Mouse (Mus musculus) forebrain, embryonic 12.5 days (tissue): ENCODE results near the gene Ctu1. TPM values are rescaled to one million over a fixed set of nuclear protein-coding genes. Genes with fewer than 3 reads are reported as not detected.
"Not testable (repeated sequence)": the region's sequence is repeated elsewhere in the genome, so short reads cannot be mapped to it uniquely, and the experiment has no call there.

Experiments
- ATAC-seq: fragments of 200-750 bp; cut with Nextera tagmentation; 2 replicates; pipeline ENCODE4 v1.8.0; 2017; ENCODE audit warnings: moderate TSS enrichment; ENCODE audit not compliant: low FRiP score
- H3K27ac ChIP-seq: fragments of 300-500 bp; sonication (generic); 2 replicates; pipeline ENCODE4 v1.5.1; 2016; ENCODE audit warnings: mild to moderate bottlenecking
- H3K27me3 ChIP-seq: fragments of 300-500 bp; sonication (generic); 2 replicates; pipeline ENCODE4 v1.6.1; 2016; ENCODE audit warnings: mild to moderate bottlenecking
- H3K36me3 ChIP-seq: fragments of 300-500 bp; sonication (generic); replicated peaks from 2 replicates; pipeline ENCODE4 v1.6.1; 2016; ENCODE audit warnings: mild to moderate bottlenecking
- H3K4me1 ChIP-seq: fragments of 300-500 bp; sonication (generic); 2 replicates; pipeline ENCODE4 v1.6.1; 2016
- H3K4me2 ChIP-seq: fragments of 300-500 bp; sonication (generic); 2 replicates; pipeline ENCODE4 v1.6.1; 2016; ENCODE audit warnings: mild to moderate bottlenecking, moderate library complexity
- H3K4me3 ChIP-seq: fragments of 300-500 bp; sonication (generic); replicated peaks from 2 replicates; pipeline ENCODE4 v1.5.1; 2016; ENCODE audit warnings: mild to moderate bottlenecking
- H3K9ac ChIP-seq: fragments of 300-500 bp; sonication (generic); 2 replicates; pipeline ENCODE4 v1.6.1; 2016; ENCODE audit warnings: mild to moderate bottlenecking
- H3K9me3 ChIP-seq: fragments of 300-500 bp; sonication (generic); 2 replicates; pipeline ENCODE4 v1.6.1; 2016
- WGBS: fragments of 180-500 bp; shearing (Covaris S2); methylation state at CpG from one replicate; pipeline ENCODE4 v1.1.7; 2016; 5-methylcytosine and 5-hydroxymethylcytosine counted together
- polyA plus RNA-seq: library from polyadenylated mRNA; unstranded; fragments of >200 nt; fragmentation: Nextera tagmentation; extraction: Ambion mirVana; gene quantifications from 2 replicates; pipeline ENCODE4 v1.2.1, GENCODE M21; 2016

Gene Ctu1
- polyA plus RNA-seq, 1 experiment from 2014 or later, result 17.8 TPM

- H3K9ac ChIP-seq, result no peak overlapping the region
- H3K36me3 ChIP-seq, result no peaks in the 10 kb centered on the region
- WGBS, result 80% methylated on average over 3 of the region's 3 CpGs
- no peaks in the 10 kb centered on the region for H3K27me3 ChIP-seq
- H3K4me3 ChIP-seq, result no peak overlapping the region
- H3K27ac ChIP-seq, result no peak overlapping the region
- ATAC-seq, result no peak
- no peaks in the 10 kb centered on the region for H3K4me1 ChIP-seq
- no peak overlapping the region for H3K4me2 ChIP-seq
- H3K9me3 ChIP-seq, result 0 out of 2 replicates have a peak, but pooled peaks cover 4% of the 10 kb centered on the region
Observed at GRCm38 (mm10) chr7:43654519-43654918, 17.3 kb upstream of the Ctu1 start.

GRCm38 (mm10) chr7:43656232-43656631 lies 15.6 kb upstream of the Ctu1 start:
- no peak overlapping the region for H3K27ac ChIP-seq
- no peaks in the 10 kb centered on the region for H3K36me3 ChIP-seq
- ATAC-seq, result no peak
- H3K4me2 ChIP-seq, result no peak overlapping the region
- H3K9me3 ChIP-seq, result 0 out of 2 replicates have a peak, but pooled peaks cover 4% of the 10 kb centered on the region
- H3K4me3 ChIP-seq, result no peak overlapping the region
- WGBS, result 89% methylated on average over 6 of the region's 6 CpGs
- no peaks in the 10 kb centered on the region for H3K4me1 ChIP-seq
- no peak overlapping the region for H3K9ac ChIP-seq
- no peaks in the 10 kb centered on the region for H3K27me3 ChIP-seq

- Histone ChIP-seq H3K4me3 (no peak within 1 kb of the TSS), H3K36me3 (no peaks in the 10 kb centered on the region), H3K4me1 (no peaks in the 10 kb centered on the region), H3K9ac (no peak within 1 kb of the TSS), H3K4me2 (no peak within 1 kb of the TSS), H3K27me3 (no peaks in the 10 kb centered on the region), H3K9me3 (no peaks in the 10 kb centered on the region), H3K27ac (no peak within 1 kb of the TSS)
- no peak for ATAC-seq
- WGBS, result 82% methylated on average over 1 of the region's 1 CpGs
Observed at GRCm38 (mm10) chr7:43660002-43660401, 11.8 kb upstream of the Ctu1 start, which contains the start of gene Siglece. Gene Siglece (minus strand): TSS chr7:43660161.

- no peak overlapping the region for H3K4me3 ChIP-seq
- H3K9me3 ChIP-seq, result no peaks in the 10 kb centered on the region
- no peaks in the 10 kb centered on the region for H3K36me3 ChIP-seq
- H3K4me2 ChIP-seq, result no peak overlapping the region
- no peak for ATAC-seq
- no peaks in the 10 kb centered on the region for H3K4me1 ChIP-seq
- no peaks in the 10 kb centered on the region for H3K27me3 ChIP-seq
- 90% methylated on average over 1 of the region's 1 CpGs for WGBS
- no peak overlapping the region for H3K27ac ChIP-seq
- H3K9ac ChIP-seq, result no peak overlapping the region
Observed at GRCm38 (mm10) chr7:43662804-43663203, 9.0 kb upstream of the Ctu1 start.

GRCm38 (mm10) chr7:43667221-43667620 lies 4.6 kb upstream of the Ctu1 start:
- H3K9ac ChIP-seq, H3K4me2 ChIP-seq, H3K4me3 ChIP-seq, H3K27ac ChIP-seq, H3K36me3 ChIP-seq, H3K9me3 ChIP-seq, ATAC-seq, H3K27me3 ChIP-seq, H3K4me1 ChIP-seq: not testable (repeated sequence)
- 94% methylated on average over 4 of the region's 4 CpGs for WGBS

DNA sequence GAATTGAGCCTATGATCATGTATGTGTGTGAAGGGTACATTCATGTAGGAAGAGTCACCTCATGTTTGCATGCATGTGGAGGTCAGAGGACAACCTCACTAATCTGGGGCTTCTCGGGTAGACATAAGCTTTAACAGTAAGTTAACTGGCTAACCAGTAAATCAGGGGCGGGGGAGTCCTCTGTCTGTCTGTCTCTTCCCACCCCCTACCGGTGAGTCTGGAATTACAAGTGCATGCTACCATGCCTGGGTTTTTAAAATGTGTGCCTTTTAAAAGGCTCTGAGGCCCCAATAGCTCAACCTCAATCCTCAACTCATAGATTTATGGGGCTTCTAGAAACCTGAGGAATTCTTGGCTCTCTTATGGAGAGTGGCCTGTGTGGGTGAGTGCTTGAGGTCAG lies 3.2 kb upstream of the Ctu1 start:
- H3K27me3 ChIP-seq, result no peaks in the 10 kb centered on the region
- H3K9me3 ChIP-seq, result no peaks in the 10 kb centered on the region
- no peak overlapping the region for H3K9ac ChIP-seq
- WGBS, result 18% methylated on average over 3 of the region's 3 CpGs
- no peak for ATAC-seq
- H3K4me2 ChIP-seq, result no peak overlapping the region
- no peaks in the 10 kb centered on the region for H3K36me3 ChIP-seq
- peaks cover 13% of the 10 kb centered on the region for H3K4me1 ChIP-seq
- no peak overlapping the region for H3K4me3 ChIP-seq
- no peak overlapping the region for H3K27ac ChIP-seq

DNA sequence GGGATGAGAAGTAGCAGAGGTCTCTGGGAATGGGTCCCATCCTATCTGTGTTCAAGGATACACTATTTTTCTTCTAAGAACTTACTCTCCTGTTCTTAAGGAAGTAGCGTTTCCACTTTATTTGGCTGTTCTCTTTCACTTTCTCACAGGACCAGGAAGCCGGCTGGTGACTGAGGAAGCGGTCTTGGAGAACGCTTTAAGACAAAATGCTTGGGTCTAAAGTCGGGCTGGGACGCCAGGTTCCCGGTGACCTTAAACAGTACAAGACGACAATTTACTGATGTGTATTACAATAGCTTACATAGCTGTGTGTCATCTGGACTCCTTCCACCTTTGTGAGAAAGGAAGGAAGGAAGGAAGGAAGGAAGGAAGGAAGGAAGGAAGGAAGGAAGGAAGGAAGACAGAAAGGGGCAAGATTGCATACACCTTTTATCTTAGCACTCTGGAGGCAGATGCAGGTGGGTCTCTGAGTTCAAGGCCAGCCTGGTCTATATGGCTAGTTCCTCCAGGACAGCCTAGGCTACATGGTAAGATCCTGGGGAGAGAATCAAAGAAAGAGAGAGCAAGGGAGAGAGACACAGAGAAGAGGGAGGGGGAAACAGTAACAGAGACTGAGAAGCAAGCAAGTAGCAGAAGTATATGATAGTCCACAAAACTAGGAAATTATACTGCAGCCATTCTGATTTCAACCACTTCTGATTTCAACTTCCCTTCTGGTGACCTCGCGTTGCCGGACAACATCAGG lies 580 bp upstream of the Ctu1 start:
- Histone ChIP-seq H3K36me3 (peaks cover 20% of the 10 kb centered on the region), H3K4me2 (peak overlapping the region; percentile 77), H3K4me1 (peaks cover 13% of the 10 kb centered on the region), H3K9ac (no peak overlapping the region; the same call in 1 of the 2 replicates), H3K27ac (no peak overlapping the region), H3K4me3 (peak overlapping the region; percentile 57), H3K27me3 (no peaks in the 10 kb centered on the region), H3K9me3 (no peaks in the 10 kb centered on the region)
- 69% methylated on average over 11 of the region's 11 CpGs for WGBS
- ATAC-seq, result peak; percentile 37

- Histone ChIP-seq H3K4me2 (peak overlapping the region; percentile 77), H3K27me3 (no peaks in the 10 kb centered on the region), H3K9ac (peak overlapping the region; percentile 71), H3K27ac (no peak overlapping the region), H3K36me3 (peaks cover 35% of the 10 kb centered on the region), H3K9me3 (no peaks in the 10 kb centered on the region), H3K4me3 (peak overlapping the region; percentile 57), H3K4me1 (peaks cover 13% of the 10 kb centered on the region)
- 0 out of 2 replicates have a peak, but pooled peaks have one; percentile 2 for ATAC-seq
- WGBS, result 16% methylated on average over 10 of the region's 10 CpGs
Observed at GRCm38 (mm10) chr7:43672581-43673260, 905 bp downstream of the Ctu1 start.

GRCm38 (mm10) chr7:43675091-43675490 lies 3.3 kb downstream of the Ctu1 start:
- H3K9ac ChIP-seq, result no peak overlapping the region
- ATAC-seq, result no peak
- H3K9me3 ChIP-seq, result no peaks in the 10 kb centered on the region
- 92% methylated on average over 32 of the region's 32 CpGs for WGBS
- no peak overlapping the region for H3K27ac ChIP-seq
- peaks cover 13% of the 10 kb centered on the region for H3K4me1 ChIP-seq
- peaks cover 43% of the 10 kb centered on the region for H3K36me3 ChIP-seq
- no peak overlapping the region for H3K4me2 ChIP-seq
- H3K4me3 ChIP-seq, result no peak overlapping the region
- H3K27me3 ChIP-seq, result no peaks in the 10 kb centered on the region

DNA sequence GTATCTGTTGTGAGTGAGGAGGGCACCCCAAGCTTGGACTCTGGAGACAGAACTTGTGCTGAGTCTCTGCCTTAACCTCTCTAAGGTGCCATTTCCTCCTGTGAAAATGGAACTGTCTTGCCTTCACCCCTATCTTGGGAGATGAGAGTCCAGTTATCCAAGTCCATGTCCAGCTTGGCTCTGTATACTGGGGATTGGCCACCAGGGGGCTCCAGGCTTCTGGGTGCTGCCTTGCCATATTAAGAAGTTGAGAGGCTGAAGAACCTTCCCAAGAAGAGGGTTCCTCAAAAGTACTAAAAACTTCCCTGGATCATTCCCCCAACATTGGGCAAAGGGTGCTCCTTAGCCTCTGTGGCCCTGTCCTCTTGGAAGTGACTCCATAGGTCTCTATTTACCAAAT lies 6.7 kb downstream of the Ctu1 start:
- 0 out of 2 replicates have a peak, but pooled peaks cover under 1% of the 10 kb centered on the region for H3K4me1 ChIP-seq
- no peak overlapping the region for H3K4me2 ChIP-seq
- no peak overlapping the region for H3K4me3 ChIP-seq
- H3K36me3 ChIP-seq, result peaks cover 43% of the 10 kb centered on the region
- no peak overlapping the region for H3K9ac ChIP-seq
- no peaks in the 10 kb centered on the region for H3K9me3 ChIP-seq
- no peak overlapping the region for H3K27ac ChIP-seq
- no peak for ATAC-seq
- H3K27me3 ChIP-seq, result no peaks in the 10 kb centered on the region

DNA sequence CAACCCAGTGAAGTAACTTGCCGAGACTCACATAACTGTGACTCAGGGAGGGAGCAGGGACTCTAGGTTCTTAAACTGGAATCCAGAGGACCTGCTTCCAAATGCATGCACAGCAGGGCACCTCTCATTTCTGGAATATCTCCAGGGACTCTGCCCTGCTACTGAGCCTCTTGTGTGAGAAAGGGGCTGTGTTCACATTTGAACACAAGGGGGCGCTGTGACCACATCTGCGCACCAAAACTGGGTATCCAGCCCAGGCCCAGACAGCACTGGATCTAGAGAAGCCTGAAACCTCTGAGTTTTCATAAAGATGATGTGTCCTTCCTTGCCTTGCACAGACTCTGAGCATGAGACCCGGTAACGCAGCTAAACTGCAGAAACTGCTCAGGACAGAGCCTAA lies 9.1 kb downstream of the Ctu1 start:
- Histone ChIP-seq H3K4me1 (no peaks in the 10 kb centered on the region), H3K9ac (no peak overlapping the region), H3K27ac (no peak overlapping the region), H3K4me3 (no peak overlapping the region), H3K27me3 (no peaks in the 10 kb centered on the region), H3K36me3 (peaks cover 26% of the 10 kb centered on the region), H3K9me3 (no peaks in the 10 kb centered on the region), H3K4me2 (no peak overlapping the region)
- no peak for ATAC-seq
- 15% methylated on average over 5 of the region's 5 CpGs for WGBS

- peaks cover 10% of the 10 kb centered on the region for H3K36me3 ChIP-seq
- not testable (repeated sequence) for H3K4me1 ChIP-seq, H3K9ac ChIP-seq, H3K9me3 ChIP-seq, H3K4me2 ChIP-seq, ATAC-seq, H3K27ac ChIP-seq, H3K4me3 ChIP-seq, H3K27me3 ChIP-seq
- WGBS, result 19% methylated on average over 1 of the region's 1 CpGs
Observed at GRCm38 (mm10) chr7:43682511-43682910, 10.7 kb downstream of the Ctu1 start.

DNA sequence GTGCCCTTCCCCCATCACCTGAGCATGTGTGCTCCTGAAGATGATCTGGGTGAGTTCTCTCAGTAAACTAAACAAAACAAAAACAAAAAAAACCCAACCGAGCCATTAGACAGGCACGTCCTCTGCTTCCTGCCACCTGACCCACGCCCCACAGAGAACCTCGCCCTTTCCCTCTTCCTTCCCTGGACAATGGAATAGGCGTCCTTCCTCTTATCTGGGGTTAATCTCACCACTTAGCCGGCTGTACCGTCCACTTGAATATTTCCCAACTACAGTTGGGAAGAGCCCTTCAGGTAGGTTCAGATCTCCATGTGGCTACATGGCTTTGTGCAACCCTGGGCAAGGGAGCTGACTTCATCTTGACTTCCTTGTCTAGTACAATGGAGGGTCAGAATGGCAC lies 13.3 kb downstream of the Ctu1 start:
- 82% methylated on average over 7 of the region's 7 CpGs for WGBS
- Histone ChIP-seq H3K27ac (no peak overlapping the region), H3K36me3 (no peaks in the 10 kb centered on the region), H3K4me1 (no peaks in the 10 kb centered on the region), H3K4me3 (no peak overlapping the region), H3K9me3 (no peaks in the 10 kb centered on the region), H3K27me3 (no peaks in the 10 kb centered on the region), H3K4me2 (no peak overlapping the region), H3K9ac (no peak overlapping the region)
- no peak for ATAC-seq
